Mouse (Mus musculus): Measurements from ENCODE around the gene Itgal.

The Itgal gene

DNA sequence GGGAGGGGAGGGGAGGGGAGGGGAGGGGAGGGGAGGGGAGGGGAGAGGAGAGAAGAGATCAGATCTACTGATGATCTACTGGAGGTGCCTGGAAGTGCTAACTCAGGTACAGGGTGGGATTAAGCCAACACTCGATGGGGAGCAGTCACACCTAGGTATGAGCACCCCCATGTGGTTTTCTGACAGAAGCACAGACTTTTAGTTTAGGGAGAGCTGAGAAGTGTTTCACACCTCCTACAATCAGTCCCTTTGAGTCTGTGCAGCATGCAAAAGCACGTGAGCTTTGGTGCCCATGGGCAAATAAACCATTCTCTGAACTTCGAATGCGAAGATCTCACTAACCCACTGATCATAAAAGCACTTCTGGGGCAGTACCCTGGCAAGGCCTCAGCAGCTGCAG lies 46.3 kb downstream of the Itgal start:
- WGBS, result 38% methylated on average over 4 of the region's 4 CpGs

DNA sequence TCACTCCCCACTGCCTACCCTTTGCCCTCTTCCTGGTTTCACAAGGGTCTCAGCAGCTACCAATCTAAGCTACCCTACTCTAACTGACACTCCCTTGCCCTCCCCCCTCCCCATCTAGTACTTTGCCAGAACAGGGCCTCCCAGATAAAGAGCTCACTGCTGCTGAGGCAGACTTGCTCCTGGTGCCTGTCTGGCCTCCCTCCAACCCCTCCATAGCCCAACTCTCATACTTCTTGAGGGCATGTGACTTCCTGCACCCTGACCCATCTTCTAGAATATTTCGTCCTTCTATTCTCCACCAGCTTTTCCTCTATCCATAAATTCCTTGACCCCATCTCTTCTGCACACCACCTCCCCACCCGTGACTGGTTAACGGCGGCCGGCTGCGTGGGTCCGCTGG lies 46.8 kb downstream of the Itgal start:
- 94% methylated on average over 7 of the region's 7 CpGs for WGBS

DNA sequence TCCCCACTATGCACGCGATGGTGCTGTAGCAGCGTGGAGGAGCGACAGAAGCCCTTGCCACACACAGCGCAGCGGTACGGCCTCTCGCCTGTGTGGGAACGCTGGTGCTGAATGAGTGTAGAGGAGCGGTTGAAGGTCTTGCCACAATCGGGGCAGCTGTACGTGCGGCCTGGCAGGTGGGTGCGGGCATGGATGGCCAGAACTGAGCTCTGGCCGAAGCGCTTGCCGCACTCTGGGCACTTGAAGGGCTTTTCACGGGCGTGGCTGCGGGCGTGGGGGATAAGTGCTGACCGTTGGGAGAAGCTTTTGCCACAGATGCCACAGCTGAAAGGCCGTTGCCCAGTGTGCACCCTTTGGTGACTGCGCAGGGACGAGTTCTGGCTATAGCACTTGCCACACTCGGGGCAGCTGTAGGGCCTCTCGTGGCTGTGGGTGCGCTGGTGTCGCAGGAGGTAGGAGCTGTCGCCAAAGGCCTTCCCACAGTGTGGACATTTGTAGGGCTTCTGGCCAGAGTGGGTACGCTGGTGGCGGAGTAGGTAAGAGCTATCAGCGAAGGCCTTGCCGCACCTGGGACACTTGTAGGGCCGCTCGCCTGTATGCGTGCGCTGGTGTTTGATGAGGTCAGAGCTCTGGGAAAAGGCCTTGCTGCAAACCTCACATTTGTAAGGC lies 47.4 kb downstream of the Itgal start:
- 94% methylated on average over 38 of the region's 38 CpGs for WGBS

DNA sequence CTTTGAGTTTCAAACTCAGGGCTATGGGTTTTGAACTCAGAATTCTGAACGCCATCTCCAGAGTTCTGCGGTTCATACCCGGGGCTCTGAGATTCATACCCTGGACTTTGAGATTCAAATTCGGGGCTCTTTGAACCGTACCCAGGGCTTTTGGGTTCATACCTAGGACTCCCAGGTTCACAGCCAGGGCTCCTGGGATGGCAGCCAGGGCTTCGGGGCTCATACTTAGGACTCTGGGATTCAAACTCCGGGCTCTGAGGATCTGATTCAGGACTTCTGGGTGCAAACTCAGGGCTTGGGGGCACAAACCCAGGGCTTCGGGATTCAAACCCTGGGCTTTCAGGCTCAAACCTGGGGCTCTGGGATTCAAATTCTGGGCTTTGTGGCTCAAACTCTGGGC lies 48.3 kb downstream of the Itgal start:
- 87% methylated on average over 8 of the region's 8 CpGs for WGBS

DNA sequence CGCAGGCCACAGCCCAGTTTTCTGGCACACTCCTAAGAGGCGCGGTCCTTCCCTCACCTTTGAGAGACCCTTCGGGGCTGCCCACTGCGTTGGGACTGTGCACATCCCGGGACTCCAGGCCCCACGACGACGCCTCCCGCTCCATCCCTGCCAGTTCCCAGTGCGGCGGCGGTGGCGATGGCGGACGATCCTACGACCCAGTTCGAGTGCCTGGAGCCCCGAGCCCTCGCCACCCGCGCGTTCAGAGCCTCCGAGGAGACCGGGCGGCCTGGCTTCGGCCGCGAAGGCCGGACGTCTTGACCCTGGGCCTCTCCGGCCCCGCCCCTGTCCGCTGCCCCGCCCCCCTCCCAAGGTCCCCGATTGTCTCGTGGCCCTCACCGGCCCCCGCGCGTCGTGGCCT lies 49.0 kb downstream of the Itgal start:
- under 1% methylated on average over 42 of the region's 42 CpGs for WGBS

DNA sequence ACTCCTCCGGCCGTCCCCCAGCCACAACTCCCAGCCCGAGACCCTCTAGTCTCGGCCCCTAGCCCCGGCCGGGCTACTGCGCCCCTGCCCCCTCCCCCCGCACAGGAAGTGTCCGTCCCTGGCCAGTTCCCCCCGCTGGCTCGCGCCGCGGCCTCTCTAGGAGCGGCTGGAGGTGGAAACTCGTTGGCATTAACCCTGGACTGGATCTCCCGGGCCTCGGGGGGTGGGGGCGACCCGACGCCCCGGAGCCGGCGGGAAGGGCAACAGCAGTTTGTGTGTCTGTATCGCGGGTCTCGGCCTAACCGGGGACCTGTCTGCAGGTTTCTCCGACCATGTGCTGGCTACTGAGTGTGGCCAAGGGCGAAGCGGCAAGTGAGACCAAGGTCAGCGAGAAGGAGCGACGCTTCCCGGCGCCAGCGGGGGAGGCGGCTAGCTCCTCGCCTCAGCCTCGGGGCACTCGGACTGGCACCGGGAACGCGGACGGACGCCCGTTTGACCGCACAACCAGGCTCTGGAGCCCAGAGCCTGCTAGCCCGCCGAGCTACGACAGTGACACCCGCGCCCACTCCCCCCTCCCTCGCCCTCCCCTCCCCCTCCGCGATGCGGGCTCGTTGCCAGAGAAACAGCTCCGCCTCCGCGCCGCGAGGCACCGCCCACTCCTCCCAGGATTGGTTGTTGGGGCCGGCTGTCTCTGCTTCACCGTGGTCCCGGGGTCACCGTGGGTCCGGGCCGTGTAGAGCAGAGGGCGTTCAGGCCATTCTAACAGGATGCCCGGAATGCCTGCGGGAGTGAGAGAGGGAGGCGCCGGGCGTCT lies 49.7 kb downstream of the Itgal start, which contains the start of gene Zfp768:
Zfp768 (minus strand) TSS at position 78 of the 814 bp plus-strand sequence.
- under 1% methylated on average over 71 of the region's 76 CpGs for whole genome bisulfite sequencing

DNA sequence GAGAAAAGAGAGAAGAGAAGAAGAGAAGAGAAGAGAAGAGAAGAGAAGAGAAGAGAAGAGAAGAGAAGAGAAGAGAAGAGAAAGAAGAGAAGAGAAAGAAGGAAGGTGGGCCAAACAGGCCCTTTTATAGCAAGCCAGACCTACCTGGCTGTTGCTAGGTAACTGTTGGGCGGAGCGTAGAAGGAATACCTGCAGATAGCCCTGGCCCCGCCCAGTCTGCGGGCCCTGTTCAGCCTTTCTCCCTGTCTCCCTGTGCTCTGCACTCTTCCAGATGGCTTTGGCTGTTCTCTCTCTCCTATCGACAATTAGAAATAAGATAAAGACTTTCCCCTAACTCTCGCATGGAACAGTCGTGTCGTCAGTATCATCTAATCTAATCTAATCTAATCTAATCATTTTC lies 50.6 kb downstream of the Itgal start:
- WGBS, result 18% methylated on average over 8 of the region's 8 CpGs

DNA sequence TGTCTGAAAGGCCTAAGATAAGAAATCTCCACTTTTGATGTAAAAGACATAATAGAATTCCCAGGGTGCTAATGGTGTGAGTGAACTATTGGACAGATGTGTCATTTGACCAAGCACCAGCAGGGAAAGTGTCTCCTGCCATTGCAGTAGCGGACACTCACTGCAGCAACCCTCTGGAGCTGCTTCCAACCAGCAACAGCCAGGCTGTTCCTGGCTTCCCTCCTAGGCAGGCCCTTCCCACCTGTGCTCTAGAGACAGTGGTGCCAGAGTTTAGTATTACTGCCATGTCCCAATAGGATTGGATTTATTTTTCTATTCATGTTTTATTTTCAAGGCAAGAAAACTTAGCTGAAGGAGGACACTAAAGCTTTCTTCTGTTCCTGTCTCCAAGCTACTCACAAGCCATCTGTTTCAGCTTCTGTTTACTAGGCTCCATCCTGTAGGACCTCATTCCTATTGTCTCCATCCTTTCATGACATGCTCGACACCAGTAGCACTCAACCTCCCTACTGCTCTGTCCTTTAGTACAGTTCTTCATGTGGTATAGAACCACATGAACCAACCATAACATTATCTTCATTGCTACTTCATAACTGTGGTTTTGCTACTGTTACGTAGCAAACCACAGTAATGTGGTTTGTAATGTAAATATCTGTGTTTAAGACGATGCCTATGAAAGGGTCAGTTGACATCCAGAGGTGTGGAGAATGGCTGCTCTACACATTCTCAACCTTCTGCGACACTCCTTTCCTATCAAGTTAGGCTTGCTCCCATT lies 55.4 kb downstream of the Itgal start:
- WGBS, result 79% methylated on average over 5 of the region's 5 CpGs

DNA sequence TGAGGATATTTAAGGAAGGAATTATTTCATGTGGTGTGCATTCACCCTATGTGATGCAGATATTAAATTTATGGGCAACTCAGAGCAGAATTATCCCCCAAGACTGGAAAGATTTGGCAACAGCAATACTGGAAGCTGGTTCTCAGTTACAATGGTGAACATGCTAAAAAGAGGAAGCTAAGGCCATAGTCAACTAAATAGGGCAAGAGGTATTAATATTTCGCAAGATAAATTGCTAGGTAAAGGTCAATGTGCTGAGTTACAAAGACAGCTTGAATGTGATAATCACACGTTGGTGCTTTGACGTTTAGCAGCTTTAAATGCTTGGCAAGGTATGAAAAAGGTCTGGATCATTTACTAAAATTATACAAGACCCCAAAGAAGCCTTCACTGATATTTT lies 59.7 kb downstream of the Itgal start:
- 82% methylated on average over 3 of the region's 3 CpGs for WGBS

DNA sequence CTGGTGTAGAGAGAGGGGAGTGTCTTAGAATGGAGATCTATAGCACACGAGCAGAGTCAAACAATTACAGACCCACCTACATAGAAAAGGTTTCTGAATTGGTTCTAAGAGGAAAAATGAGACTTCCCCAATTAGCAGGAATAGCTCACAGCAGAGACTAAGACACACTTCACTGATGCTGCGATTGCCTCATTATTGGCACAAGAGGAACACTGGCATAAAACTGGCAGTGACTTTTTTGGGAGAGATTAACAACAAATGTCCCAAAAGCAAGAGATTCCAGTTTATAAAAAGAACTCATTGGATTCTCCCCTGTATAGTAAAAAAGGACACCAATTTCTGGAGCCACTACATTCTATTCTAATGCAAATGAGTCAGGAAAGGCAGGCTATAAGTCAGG lies 61.8 kb downstream of the Itgal start:
- WGBS, result 30% methylated on average over 2 of the region's 2 CpGs

DNA sequence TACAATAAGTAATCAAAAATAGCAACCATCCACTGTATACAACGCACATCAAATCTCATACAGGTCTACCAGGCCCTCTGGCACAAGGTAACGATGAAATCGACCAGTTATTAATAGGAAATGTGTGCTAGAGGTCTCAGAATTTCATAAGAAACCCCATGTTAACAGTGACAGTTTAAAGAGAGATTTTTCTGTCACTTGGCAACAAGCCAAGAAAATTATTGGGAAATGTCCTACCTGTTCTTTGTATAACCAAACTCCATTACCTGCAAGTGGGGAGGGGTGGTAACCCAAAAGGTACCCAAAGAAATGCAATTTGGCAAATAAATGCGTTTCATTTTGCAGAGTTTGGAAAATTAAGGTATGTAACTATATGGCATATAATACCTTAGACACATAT lies 62.4 kb downstream of the Itgal start:
- WGBS, result 75% methylated on average over 4 of the region's 4 CpGs

DNA sequence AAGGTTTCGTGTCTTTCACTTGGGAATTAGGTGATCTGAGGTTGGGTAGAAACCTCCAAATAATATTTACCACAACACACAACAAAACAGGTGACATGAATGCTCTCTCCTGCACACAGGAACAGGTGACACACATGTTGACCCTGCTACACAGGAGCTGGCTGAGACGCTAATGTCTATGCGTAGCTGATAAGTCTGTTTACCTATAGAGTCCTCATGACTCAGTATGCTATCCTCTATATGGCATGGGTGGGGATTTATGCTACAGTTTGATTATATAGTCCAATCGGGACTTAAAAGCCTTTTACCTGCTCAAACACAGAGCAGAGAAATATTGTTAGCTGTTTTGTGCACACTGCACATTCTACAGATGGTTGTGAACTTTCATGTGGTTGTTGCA lies 64.2 kb downstream of the Itgal start:
- 83% methylated on average over 4 of the region's 4 CpGs for WGBS

DNA sequence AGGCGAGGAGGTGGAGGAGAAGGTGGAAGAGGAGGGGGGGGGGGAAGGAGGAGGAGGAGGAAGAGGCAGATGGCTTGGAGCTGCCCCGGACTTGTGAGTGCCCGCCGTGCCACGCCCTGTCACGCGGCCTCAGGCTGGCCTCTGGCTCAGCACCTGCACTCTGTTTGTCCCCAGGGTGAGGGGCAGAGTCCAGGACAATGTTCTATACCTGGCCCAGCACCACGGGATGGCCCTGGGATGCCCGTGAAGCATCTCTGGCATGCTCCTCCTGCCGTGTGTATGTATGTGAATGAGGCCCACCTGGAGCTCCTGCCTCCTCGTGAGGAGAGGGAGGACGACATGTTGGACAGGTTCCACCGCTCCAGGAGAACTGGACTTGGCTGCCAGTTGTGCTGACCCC lies 65.4 kb downstream of the Itgal start:
- 65% methylated on average over 13 of the region's 13 CpGs for WGBS

DNA sequence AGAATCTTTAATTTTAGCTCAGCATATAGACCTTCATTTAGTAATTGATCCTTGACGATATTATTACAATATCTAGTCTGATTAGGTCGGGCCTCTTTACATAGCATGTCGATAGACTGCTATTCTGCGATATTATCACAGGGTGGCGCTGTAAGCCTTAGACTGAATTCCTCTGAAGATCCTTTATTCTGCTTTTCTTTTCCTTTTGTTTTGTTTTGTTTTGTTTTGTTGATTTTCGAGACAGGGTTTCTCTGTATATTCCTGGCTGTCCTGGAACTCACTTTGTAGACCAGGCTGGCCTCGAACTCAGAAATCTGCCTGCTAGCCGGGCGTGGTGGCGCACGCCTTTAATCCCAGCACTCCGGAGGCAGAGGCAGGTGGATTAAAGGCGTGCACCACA lies 66.4 kb downstream of the Itgal start:
- 13% methylated on average over 13 of the region's 13 CpGs for WGBS

DNA sequence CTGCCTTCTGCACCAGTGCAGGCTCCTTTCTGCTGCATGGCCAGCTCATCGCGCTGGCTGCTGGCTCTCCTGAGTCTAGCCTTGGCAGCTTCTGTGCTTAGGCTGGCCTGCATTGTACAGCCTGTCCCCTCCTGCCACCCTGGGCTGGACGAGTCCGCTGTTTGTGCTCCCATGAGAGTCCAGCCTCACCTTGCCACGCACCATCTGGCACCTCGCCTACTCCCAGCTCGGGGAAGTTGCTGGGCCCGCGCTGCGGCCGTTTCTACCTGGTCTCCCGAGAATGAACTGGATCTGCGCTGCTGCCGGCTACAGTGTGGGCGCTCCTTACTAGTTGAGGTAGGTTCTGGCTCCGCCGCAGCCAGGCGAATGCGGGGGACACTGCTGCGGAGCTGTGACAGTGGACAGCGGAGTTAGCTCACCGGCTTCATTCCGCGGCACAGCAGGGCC lies 67.4 kb downstream of the Itgal start:
- WGBS, result 11% methylated on average over 24 of the region's 24 CpGs

DNA sequence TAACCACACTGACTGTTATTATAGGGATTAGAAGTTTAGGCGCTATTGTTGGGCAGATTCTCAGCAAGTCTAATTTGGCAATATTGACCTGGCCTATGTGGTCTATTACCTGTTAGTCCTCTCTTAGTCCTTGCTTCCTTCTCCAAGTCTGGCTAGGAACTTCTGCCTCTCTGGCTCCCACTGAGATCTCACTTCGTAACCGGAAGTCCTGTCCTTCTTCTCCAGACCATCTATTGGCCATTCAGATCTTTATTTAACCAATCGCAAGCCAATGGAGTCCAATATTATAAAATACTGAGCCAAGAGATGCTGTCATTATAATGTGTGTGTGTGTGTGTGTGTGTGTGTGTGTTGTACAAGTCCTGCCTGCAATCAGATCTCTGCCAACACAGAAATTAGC lies 68.1 kb downstream of the Itgal start:
- WGBS, result 73% methylated on average over 4 of the region's 4 CpGs

DNA sequence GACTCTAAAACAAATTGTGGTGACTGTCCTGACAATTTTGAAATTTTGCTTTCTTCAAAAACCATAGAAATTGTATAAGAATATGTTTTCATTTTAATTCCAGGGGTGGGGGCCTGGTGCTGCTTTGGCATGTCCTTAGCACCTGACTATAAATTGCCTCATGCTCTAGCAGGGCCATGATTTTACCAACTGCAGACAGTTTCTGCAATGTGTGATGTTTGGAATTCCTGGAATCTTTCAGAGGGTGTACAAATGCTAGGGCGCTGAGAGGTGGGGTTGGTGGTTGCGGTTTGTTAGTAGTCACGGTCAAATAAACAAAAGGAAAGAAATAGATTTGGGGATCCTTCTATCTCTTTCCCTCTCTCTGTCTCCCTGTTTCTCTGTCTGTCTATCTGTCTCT lies 70.2 kb downstream of the Itgal start:
- WGBS, result 88% methylated on average over 3 of the region's 3 CpGs

DNA sequence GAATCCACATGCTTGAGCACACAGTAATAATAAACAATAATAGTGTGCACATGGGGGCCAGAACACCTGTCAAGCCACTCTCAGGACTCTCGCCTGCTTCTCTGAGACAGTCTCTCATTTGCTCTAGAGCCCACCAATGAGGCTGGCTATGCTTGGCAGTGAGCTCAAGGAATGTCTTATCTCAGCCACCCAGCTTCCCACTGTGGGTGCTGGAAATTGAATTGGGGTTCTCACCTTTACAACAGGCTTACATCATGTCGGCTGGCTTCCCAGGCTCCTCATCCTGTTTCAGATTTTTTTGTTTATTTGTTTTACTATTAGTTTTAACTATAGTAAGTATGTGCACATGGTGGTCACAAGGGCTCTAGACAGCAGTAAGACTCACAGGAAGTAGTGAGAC lies 75.2 kb downstream of the Itgal start:
- 87% methylated on average over 2 of the region's 2 CpGs for WGBS

DNA sequence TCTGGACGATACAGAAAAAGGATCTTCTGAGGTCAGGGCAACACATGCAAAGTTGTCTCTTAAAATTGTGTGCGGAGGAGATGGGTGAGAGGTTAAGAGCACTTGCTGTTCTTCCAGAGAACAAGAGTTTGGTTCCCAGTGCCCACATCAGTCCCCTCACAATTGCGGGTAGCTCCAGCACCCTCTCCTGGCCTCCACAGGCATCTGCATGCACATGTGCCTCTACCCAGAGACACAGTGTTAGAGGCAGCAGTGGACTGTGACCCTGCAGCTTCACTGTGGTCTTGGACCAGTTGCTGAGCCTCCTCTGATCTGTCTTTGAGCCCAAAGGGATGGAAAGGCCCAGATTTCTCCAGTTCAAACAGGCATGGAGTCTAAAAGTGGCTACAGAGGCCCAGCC lies 75.8 kb downstream of the Itgal start:
- whole genome bisulfite sequencing, result 83% methylated on average over 3 of the region's 3 CpGs

DNA sequence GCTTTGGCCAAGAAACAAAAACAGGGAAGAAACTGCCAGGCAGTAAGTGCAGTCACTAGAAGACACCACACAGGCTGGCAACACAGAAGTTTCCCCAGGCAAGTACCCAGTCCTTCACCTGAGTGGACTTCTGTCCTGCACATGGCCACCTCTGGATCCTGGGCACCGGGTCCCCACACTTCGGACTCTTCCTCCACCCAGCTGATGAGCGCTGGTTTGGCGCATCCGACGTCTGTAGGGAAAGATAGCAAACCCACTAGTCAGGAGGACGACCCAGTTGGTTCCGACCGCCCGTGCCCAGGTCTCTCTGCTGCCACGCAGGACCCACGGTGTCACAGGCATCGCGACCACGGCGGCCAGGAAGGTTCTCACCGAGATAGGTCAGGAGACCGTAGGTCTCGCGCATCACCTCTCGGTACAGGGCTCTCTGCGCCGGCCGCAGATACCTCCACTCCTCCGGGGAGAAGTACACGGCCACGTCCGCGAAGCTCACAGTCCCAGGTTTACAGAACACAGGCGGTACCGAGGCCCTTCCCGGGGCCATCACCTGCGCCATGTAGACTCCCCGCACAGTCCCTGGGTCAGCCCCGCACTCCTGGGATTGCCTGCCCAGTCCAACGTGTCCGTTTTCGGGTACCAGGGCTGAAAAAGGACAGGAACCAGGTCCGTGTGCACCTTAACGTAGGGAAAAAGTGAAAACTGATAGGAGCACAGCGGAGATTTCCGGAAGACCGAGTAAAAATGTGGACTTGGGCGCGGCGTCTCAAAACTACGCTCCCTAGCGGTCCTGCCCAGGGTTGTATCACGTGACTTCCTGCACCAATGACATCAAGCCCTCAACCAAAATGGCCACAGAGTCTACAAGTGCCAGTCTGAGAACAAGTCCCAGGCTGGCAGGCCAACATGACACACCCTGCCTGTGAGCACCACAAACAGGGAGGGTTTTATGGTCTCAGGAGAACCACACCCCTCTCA lies 79.5 kb downstream of the Itgal start, which contains the start of gene Zfp747:
Zfp747 (minus strand) TSS at position 780 of the 975 bp plus-strand sequence.
- 1% methylated on average over 49 of the region's 49 CpGs for WGBS

DNA sequence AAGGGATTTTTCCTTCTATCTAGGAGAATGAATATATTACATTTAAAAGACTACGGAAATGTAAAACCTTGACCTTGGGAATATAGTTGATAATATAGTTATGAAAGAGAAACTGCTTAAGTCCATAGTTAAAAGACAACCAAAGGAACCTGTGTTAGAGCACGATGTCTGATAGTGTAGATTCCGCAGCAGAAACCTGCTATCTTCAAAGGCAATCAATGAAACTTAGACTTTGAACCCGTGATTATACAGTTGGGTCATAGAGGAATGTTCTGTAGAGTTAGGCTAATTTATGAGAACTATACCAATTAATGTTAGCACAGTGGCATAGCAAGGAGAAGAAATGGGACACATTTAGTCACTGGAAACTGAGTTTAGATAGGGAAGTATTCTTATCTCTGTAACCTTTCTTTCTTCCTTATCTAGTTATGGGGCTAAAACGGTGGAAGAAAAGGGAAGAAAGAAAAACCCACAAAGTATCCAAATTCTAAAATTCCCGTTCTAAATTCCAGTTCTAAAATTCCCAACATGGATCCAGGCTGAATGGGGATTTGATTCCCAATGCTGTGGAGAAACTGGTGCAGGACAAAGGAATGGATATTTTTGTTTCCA lies 82.4 kb downstream of the Itgal start:
- WGBS, result 79% methylated on average over 6 of the region's 6 CpGs

Data from cerebral cortex, adult 2 months (tissue).